Mouse (Mus musculus) liver, adult (tissue): Measurements from ENCODE around the gene Aqp7.

Source experiments
- GATA4 ChIP-seq: IDR thresholded peaks from 2 replicates; pipeline ENCODE4 v1.6.1; 2014; ENCODE audit warnings: mild to moderate bottlenecking, low read length; ENCODE audit not compliant: insufficient replicate concordance

The Aqp7 gene

DNA sequence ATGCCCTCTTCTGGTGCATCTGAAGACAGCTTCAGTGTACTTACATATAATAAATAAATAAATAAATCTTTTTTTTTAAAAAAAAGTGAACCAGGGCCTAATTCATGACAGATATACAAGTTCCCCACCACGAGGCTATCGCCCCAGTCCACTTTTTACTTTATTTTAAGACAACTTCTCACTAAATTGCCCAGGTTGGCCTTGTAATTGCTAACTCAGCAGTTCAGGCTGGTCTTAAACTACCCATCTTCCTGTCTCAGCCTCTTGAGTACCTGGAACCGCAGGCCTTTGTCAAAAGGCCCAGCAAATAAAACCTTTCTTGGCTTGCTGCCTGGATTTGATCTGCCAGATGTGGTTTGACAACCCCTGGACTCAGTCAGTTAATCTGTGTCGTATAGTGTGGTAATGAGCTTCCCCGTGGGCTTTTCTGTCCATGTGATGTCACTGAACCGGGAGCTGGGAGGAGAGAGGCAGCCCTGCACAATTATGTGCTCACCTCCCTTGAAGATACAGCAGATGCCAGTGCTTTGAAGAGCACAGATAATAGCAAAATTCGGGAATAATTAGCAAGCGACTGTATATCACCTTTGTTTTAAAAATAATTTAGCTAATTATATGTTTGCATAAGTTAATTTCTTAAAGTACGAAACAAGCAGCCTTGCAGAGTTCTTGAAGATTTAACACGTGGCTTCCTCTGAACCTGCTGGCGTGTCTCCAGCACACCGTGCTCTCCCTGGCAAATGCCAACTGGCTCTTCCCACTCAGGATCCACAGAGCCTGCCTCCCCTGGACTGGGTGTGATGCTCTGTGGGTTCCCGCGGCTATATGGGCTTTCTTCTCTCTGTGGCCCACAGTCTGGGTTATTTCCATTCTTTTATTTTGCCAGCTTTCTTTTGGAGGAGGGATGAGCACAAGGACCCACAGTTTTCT lies 23.8 kb upstream of the Aqp7 start:
- TF ChIP-seq GATA4 = no peak

GRCm38 (mm10) chr4:41065196-41065595 lies 17.3 kb upstream of the Aqp7 start:
- no peak for TF ChIP-seq GATA4

- no peak for TF ChIP-seq GATA4
Observed at GRCm38 (mm10) chr4:41063894-41064673, 16.1 kb upstream of the Aqp7 start.

DNA sequence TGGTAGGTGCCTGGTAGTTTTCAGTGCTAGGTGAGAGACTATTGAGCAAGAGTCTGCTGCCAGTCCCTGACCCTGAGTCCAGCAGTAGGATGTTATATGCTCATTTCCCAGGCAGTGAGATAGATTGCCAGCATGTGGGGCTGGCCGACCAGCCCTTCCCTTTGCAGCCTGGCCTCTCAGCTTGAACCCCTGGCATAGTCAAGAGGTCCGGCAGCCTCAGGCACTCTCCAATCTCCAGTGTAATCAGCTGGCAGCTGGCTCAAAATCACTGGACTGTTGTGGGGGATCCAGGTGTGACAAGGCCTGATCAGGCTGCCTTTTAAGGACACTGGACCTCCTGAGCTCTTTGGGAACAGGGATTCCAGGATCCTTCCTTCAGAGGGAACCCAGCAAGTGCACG lies 15.4 kb upstream of the Aqp7 start:
- no peak for TF ChIP-seq GATA4

DNA sequence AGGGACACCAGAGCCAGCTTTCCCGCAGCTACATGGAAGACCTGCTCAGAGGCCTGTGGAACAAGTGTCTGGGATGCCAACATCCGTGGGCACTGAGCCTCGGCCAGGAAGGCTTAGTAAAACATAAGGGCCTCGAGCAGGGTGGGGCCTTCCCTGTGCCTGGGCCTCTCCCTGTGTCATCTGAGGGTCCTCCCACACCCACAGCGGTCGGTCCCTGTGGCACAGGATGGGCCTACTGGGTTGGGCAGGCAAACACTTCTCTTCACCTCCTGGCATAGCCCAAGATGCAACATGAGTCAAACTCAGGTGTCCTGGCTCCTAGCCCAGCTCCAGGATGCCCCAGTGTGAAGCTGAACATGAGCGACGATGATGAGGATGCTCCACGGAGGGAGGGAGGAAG lies 9.4 kb upstream of the Aqp7 start:
- TF ChIP-seq GATA4 = no peak

DNA sequence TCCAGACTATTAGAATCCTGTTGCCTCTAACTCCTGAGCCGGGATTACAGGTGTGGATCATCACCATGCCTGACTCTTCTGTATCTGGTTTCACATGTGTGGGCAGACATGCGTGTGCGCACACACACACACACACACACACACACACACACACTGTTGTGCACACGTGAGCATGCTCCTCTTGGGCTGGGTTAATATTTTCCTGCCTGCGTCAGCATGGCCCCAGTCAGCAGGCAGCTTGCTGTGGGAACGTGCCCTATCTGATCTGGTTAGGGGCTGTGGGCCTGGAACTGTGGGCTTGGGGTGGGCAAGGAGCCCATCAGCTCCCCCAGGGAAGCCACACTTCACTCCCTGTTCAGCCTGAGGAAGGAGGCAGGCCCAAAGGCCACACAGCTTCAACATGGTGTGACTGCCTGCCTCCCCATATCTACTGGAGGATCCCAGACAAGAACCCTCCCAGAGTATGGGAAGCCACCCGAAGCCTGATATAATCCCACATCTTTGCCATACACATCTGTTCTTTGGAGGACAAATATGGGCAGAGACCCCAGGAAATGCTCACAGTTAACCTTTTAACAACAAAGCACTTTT lies 8.9 kb upstream of the Aqp7 start:
- TF ChIP-seq GATA4 = no peak

- TF ChIP-seq GATA4 = no peak
Observed at GRCm38 (mm10) chr4:41056253-41056652, 8.3 kb upstream of the Aqp7 start.

GRCm38 (mm10) chr4:41055111-41055510 lies 7.2 kb upstream of the Aqp7 start:
- no peak for TF ChIP-seq GATA4

DNA sequence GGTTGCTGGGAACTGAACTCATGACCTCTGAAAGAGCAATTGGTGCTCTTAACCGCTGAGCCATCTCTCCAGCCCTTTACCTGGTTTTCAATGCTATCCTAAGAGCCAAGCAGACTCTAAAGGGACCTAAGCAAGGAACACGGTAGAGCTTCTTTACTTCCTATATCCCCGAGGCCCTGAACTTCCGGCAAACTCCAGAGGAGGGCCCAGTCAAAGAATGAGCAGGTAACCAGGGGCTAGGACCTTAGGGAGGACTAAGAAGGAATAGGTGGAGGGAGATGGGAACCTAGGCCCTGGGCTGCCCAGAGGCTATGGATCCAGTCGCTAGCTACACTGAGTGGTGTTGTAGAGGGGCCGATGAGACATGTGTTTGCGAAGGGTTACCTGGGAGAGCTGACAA lies 3.8 kb upstream of the Aqp7 start:
- no peak for TF ChIP-seq GATA4

DNA sequence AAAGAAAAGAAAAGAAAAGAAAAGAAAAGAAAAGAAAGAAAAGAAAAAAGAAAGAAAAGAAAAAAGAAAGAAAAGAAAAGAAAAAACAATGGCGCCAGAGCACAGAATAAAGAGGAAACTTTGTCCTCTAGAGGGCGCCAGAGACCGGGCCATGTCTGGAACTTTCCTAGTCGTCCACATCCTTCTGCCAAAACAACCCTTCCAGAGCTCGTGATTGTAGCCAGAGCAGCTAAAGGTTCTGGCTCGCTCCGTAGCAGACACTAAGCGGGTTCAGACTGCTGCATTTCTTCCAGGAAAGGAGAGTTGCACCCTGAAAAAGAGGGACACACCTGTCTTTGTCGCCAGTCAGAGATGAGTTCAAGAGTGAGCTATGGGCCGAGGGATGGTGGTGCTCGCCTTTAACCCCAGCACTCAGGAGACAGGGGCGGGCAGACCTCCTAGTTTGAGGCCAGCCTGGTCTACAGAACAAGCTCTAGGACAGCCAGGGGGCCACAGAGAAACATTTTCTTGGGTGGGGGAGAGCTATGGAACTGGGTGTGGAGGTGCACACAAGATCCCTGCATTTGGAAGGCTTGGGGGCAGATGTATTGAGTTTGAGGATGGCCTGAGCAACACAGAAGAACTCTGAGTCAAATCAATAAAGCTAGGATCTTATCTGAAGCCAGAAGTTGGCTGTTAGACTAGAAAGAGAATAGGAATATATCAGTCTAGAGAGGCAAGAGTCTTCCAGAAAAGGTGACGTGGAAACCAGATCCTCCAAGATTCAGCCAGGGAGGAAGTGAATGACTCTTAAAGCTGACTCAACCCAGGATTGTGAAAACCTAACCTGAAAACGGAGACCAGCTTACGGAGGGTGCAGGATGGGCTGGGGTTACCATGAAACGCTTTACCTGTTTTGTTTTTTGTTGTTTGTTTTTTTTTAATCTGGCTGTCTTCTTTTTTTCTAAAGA lies 3.1 kb upstream of the Aqp7 start:
- no peak for TF ChIP-seq GATA4

- TF ChIP-seq GATA4 = no peak
Observed at GRCm38 (mm10) chr4:41048926-41049325, 987 bp upstream of the Aqp7 start.

DNA sequence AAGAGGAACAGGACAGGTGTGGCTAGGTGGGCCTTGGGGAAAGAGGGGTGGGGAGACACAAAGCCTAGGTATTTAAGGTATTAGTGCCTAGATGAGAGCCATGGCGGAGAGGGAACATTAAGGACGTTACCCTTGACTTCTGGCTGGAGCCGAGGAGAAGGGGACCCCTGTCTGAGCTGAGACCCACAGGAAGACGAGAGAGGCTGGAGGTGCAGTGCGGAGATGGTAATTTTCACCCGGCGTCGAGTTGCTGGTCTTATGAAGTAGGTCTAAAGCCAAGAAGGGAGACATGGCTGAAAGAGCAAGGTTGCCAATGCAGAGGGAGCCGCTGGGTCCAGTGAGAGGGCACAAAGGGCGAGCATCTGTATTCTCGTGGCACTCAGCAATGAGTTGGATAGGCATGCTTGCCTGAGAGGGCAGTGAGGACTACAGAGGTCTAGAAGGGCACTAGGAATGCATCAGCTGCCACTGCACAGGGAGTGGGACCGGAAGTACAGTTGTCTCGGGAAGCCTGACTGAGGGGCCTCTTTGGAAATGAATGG lies 1.6 kb downstream of the Aqp7 start:
- TF ChIP-seq GATA4 = no peak

DNA sequence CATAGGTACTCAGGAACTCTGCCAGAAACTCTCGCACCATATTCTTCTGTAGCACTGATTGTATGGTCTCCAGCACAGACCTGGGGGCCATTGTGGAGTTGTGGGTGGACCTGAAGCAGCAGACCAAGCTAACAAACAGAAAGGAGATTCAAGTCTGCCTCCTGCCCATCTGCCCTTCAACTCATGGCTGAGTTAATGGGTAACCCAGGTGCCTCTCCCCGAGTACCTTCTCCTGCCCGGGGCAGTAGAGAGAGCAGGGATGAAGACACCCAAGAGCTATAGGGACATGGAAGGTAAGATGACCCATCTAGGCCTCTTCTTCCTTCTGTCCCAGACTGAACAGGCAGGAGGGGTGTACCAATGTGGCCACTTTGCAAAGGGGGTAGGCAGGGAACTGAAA lies 2.7 kb downstream of the Aqp7 start:
- TF ChIP-seq GATA4 = no peak

DNA sequence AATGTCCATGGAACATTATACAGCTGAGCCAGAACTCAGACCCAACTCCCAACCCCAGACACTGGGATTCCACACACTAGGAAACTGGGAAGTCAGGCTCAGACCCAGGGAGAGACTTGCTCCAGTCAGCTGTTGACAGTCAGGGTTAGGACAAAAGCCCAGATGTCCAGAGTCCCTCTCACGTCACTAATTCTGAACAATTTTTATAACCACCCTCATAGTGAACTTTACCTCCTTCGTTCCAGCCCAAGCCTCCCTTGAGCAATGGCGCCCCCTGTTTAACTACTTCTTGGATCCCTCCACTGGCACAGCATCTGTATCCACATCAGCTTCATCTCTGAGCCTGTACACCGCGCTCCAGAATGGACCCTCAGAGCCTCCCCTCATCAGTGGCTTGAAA lies 4.0 kb downstream of the Aqp7 start:
- no peak for TF ChIP-seq GATA4
